In genomic region chr19:32117484-32118018, GRCm38 (mm10) we compare ENCODE assay signal across 14 mouse cellular contexts. TPM values are rescaled to one million over a fixed set of nuclear protein-coding genes. Genes with fewer than 3 reads are reported as not detected.
A peak's percentile ranks its signal among the peaks of the same experiment; 100 is the strongest.
DNase-seq lines count a peak whose midpoint lies in the region; ATAC-seq and TF ChIP-seq lines count a peak whose summit lies in the region.
"Had no signal": no experiment of that assay in that cellular context is flagged by ENCODE, and none has a peak within 500 bp of the region (broad histone marks: within the 10 kb centered on the region; RNA-seq: fewer than 3 reads in every experiment).

No protein-coding gene starts in this region.

- WGBS in forebrain, postnatal 0 days, result 85% methylated on average over 6 of the region's 6 CpGs
- 82% methylated on average over 6 of the region's 6 CpGs for WGBS in forebrain, embryonic 11.5 days
- WGBS in liver, postnatal 0 days (ENCODE audit: insufficient replicate concordance), result 76% methylated on average over 6 of the region's 6 CpGs
- WGBS in liver, embryonic 11.5 days, result 71% methylated on average over 6 of the region's 6 CpGs

- H3K4me3 ChIP-seq in forebrain, postnatal 0 days (ENCODE audit: low read depth, low read length), result no peak overlapping the region
- H3K4me3 ChIP-seq in forebrain, embryonic 11.5 days (ENCODE audit: low read depth, low read length), result no peak overlapping the region
- no peak overlapping the region for H3K4me3 ChIP-seq in liver, postnatal 0 days (ENCODE audit: low read depth, low read length)
- no peak overlapping the region for H3K4me3 ChIP-seq in liver, embryonic 11.5 days (ENCODE audit: low read depth, low read length)
- H3K4me3 ChIP-seq in bone marrow macrophage, adult 2 months (ENCODE audit: insufficient read depth, low read length), result no peak overlapping the region
- H3K4me3 ChIP-seq: liver, embryonic 15.5 days; midbrain, embryonic 12.5 days; neural tube, embryonic 12.5 days had no signal

- ATAC-seq in forebrain, postnatal 0 days, result no peak
- no peak for ATAC-seq in forebrain, embryonic 11.5 days (replicated peaks; ENCODE audit: low FRiP score)
- ATAC-seq in liver, postnatal 0 days, result no peak
- ATAC-seq in liver, embryonic 11.5 days (replicated peaks; ENCODE audit: low FRiP score), result no peak

- H3K36me3 ChIP-seq in forebrain, postnatal 0 days (ENCODE audit: insufficient read depth), result no peaks in the 10 kb centered on the region
- H3K36me3 ChIP-seq in forebrain, embryonic 11.5 days (ENCODE audit: control insufficient read depth, insufficient read depth, low read length), result no peaks in the 10 kb centered on the region
- H3K36me3 ChIP-seq in liver, postnatal 0 days (replicated peaks; ENCODE audit: insufficient read depth, low read length), result peaks cover 10% of the 10 kb centered on the region
- no peaks in the 10 kb centered on the region; the same call in 1 of the 2 replicates for H3K36me3 ChIP-seq in liver, embryonic 11.5 days (ENCODE audit: control insufficient read depth, insufficient read depth, low read length)
- H3K36me3 ChIP-seq: midbrain, embryonic 12.5 days; neural tube, embryonic 12.5 days had no signal

- H3K4me2 ChIP-seq in forebrain, postnatal 0 days (ENCODE audit: low read depth), result no peak overlapping the region
- no peak overlapping the region for H3K4me2 ChIP-seq in forebrain, embryonic 11.5 days (ENCODE audit: low read depth, low read length, severe bottlenecking)
- H3K4me2 ChIP-seq in liver, postnatal 0 days (ENCODE audit: low read depth, low read length), result no peak overlapping the region
- H3K4me2 ChIP-seq in liver, embryonic 11.5 days, result no peak overlapping the region
- H3K4me2 ChIP-seq: liver, embryonic 15.5 days; midbrain, embryonic 12.5 days; neural tube, embryonic 12.5 days had no signal

- H3K4me1 ChIP-seq in forebrain, postnatal 0 days (ENCODE audit: insufficient read depth), result no peaks in the 10 kb centered on the region
- H3K4me1 ChIP-seq in forebrain, embryonic 11.5 days (replicated peaks; ENCODE audit: control insufficient read depth, insufficient read depth, low read length), result no peaks in the 10 kb centered on the region
- H3K4me1 ChIP-seq in liver, postnatal 0 days (ENCODE audit: insufficient read depth), result peaks cover 3% of the 10 kb centered on the region; the same call in 1 of the 2 replicates
- no peaks in the 10 kb centered on the region for H3K4me1 ChIP-seq in liver, embryonic 11.5 days (replicated peaks; ENCODE audit: control insufficient read depth, insufficient read depth, low read length)
- H3K4me1 ChIP-seq in bone marrow macrophage, adult 2 months (ENCODE audit: control insufficient read depth, insufficient read depth, low read length), result peaks cover 10% of the 10 kb centered on the region
- H3K4me1 ChIP-seq: liver, embryonic 15.5 days; midbrain, embryonic 12.5 days; neural tube, embryonic 12.5 days had no signal

- no peaks in the 10 kb centered on the region for H3K27me3 ChIP-seq in forebrain, postnatal 0 days (ENCODE audit: insufficient read depth, low read length)
- H3K27me3 ChIP-seq in forebrain, embryonic 11.5 days (ENCODE audit: control insufficient read depth, insufficient read depth, low read length), result no peaks in the 10 kb centered on the region
- H3K27me3 ChIP-seq in liver, postnatal 0 days (ENCODE audit: insufficient read depth, low read length), result no peaks in the 10 kb centered on the region
- no peaks in the 10 kb centered on the region for H3K27me3 ChIP-seq in liver, embryonic 11.5 days (replicated peaks; ENCODE audit: control insufficient read depth, insufficient read depth, low read length)
- H3K27me3 ChIP-seq: liver, embryonic 15.5 days; midbrain, embryonic 12.5 days; neural tube, embryonic 12.5 days had no signal

- no peak overlapping the region for H3K27ac ChIP-seq in forebrain, postnatal 0 days (ENCODE audit: low read depth, low read length)
- no peak overlapping the region for H3K27ac ChIP-seq in forebrain, embryonic 11.5 days (ENCODE audit: low read depth, low read length)
- H3K27ac ChIP-seq in liver, postnatal 0 days (ENCODE audit: low read depth), result no peak overlapping the region
- no peak overlapping the region for H3K27ac ChIP-seq in liver, embryonic 11.5 days (ENCODE audit: low read depth, low read length)
- H3K27ac ChIP-seq in bone marrow macrophage, adult 2 months (ENCODE audit: insufficient read depth, low read depth, low read length), result no peak overlapping the region
- H3K27ac ChIP-seq: liver, embryonic 15.5 days; midbrain, embryonic 12.5 days; neural tube, embryonic 12.5 days had no signal

- TF ChIP-seq POLR2A in bone marrow macrophage, adult 2 months (IDR thresholded peaks at IDR 0.05; ENCODE audit: borderline replicate concordance, low read depth, low read length), result no peak

- H3K9ac ChIP-seq in forebrain, postnatal 0 days, result no peak overlapping the region
- H3K9ac ChIP-seq in forebrain, embryonic 11.5 days (ENCODE audit: low read length), result no peak overlapping the region
- no peak overlapping the region for H3K9ac ChIP-seq in liver, postnatal 0 days (replicated peaks)
- H3K9ac ChIP-seq in liver, embryonic 11.5 days (ENCODE audit: low read depth, low read length), result no peak overlapping the region
- H3K9ac ChIP-seq: liver, embryonic 15.5 days; midbrain, embryonic 12.5 days; neural tube, embryonic 12.5 days had no signal

- DNase-seq in forebrain, postnatal 0 days, result no peak
- DNase-seq in forebrain, embryonic 11.5 days (ENCODE audit: low spot score), result no peak
- DNase-seq in liver, postnatal 0 days, result no peak
- no peak for DNase-seq in liver, embryonic 11.5 days (ENCODE audit: low spot score)
- peak; percentile 52 to 55 for DNase-seq in B cell, adult 2 months
- no peak for DNase-seq in adrenal gland, postnatal 4 days (ENCODE audit: low spot score in 2 of 2)
- DNase-seq in ovary, postnatal 14 days (ENCODE audit: low spot score), result no peak
- DNase-seq: cerebellum, adult 9-11 months; kidney, adult 11 months; right cerebral cortex, adult 18-20 months had no signal

- no peak for TF ChIP-seq EP300 in liver, postnatal 0 days (IDR thresholded peaks at IDR 0.05; ENCODE audit: low read depth)

- no peaks in the 10 kb centered on the region for H3K9me3 ChIP-seq in forebrain, postnatal 0 days (ENCODE audit: low read length)
- H3K9me3 ChIP-seq in forebrain, embryonic 11.5 days (ENCODE audit: control insufficient read depth, low read length), result no peaks in the 10 kb centered on the region
- no peaks in the 10 kb centered on the region for H3K9me3 ChIP-seq in liver, postnatal 0 days (ENCODE audit: low read length)
- H3K9me3 ChIP-seq in liver, embryonic 11.5 days (ENCODE audit: control insufficient read depth, low read length), result no peaks in the 10 kb centered on the region
- H3K9me3 ChIP-seq: liver, embryonic 15.5 days; midbrain, embryonic 12.5 days; neural tube, embryonic 12.5 days had no signal

- peak; percentile 17; the same call in 1 of the 2 replicates for TF ChIP-seq CTCF in forebrain, postnatal 0 days (IDR thresholded peaks at IDR 0.05; ENCODE audit: low read depth)
- peak; percentile 44 for TF ChIP-seq CTCF in liver, postnatal 0 days (IDR thresholded peaks at IDR 0.05; ENCODE audit: low read depth)
- TF ChIP-seq CTCF in bone marrow macrophage, adult 2 months (IDR thresholded peaks at IDR 0.05; ENCODE audit: low read depth, low read length), result peak; percentile 16; the same call in 1 of the 2 replicates

RNA-seq across cellular contexts. Expression of gene Asah2, which starts 9.5 kb away (rescaled TPM):
- 2.4 and 2.6 TPM in 2 replicates for total RNA-seq in forebrain, postnatal 0 days (2014; rRNA removed)
- 0.18 and 0.44 TPM in 2 replicates for polyA plus RNA-seq in forebrain, postnatal 0 days (2015; fragmentation: Nextera tagmentation; extraction: Ambion mirVana)
- 0.11 and 0.56 TPM in 2 replicates for polyA plus RNA-seq in forebrain, embryonic 11.5 days (2014; fragmentation: Nextera tagmentation; extraction: Ambion mirVana)
- polyA plus RNA-seq in liver, postnatal 0 days (2015; fragmentation: Nextera tagmentation; extraction: Ambion mirVana), result 0.65 and 0.72 TPM in 2 replicates
- polyA plus RNA-seq in liver, embryonic 11.5 days (2014; fragmentation: Nextera tagmentation; extraction: Ambion mirVana), result 0.61 and 1.0 TPM in 2 replicates
- polyA plus RNA-seq in bone marrow macrophage, adult 2 months (2012; ENCODE audit: insufficient read depth, insufficient read length, missing spikeins), result 11.3 and 13.6 TPM in 2 replicates
- total RNA-seq in adrenal gland, postnatal 4 days (2021), result 10 to 100 TPM; 22.7 to 23.2 TPM

Comparison
In these comparisons a context has a peak if more than half of its experiments do, and no peak if none do; other contexts are left out.
1. DNase-seq: peak in B cell, adult 2 months (2 of 2); none in forebrain, postnatal 0 days (single experiment), forebrain, embryonic 11.5 days (single experiment), liver, postnatal 0 days (single experiment), liver, embryonic 11.5 days (single experiment), adrenal gland, postnatal 4 days (0 of 2) and ovary, postnatal 14 days (single experiment).
2. Peak in every context shown above with its lines, with median percentiles within 50 percentile points of each other: CTCF ChIP-seq.